ENCODE assay signal across 25 mouse cellular contexts in genomic region chr3:102991041-102991440, GRCm38 (mm10). TPM values are rescaled to one million over a fixed set of nuclear protein-coding genes. Genes with fewer than 3 reads are reported as not detected.
"Had no signal": no experiment of that assay in that cellular context is flagged by ENCODE, and none has a peak within 500 bp of the region (broad histone marks: within the 10 kb centered on the region; RNA-seq: fewer than 3 reads in every experiment).

No protein-coding gene starts in this region.

- DNase-seq: lung, adult 18-20 months; lung, embryonic 14.5 days; lung, postnatal 10 days; lung, postnatal 4 days; midbrain, embryonic 14.5 days; retina, postnatal 1 day; right cerebral cortex, adult 18-20 months; right cerebral cortex, postnatal 25 days; thymus, adult 2 months; thymus, postnatal 25 days; thymus, postnatal 4 days had no signal

- H3K9ac ChIP-seq: lung, embryonic 14.5 days; midbrain, embryonic 12.5 days; neural tube, embryonic 13.5 days; neural tube, embryonic 15.5 days; stomach, embryonic 15.5 days had no signal

- H3K27ac ChIP-seq: midbrain, embryonic 10.5 days; midbrain, embryonic 12.5 days; neural tube, embryonic 13.5 days; neural tube, embryonic 15.5 days; stomach, embryonic 15.5 days; stomach, postnatal 0 days had no signal

- H3K36me3 ChIP-seq: midbrain, embryonic 10.5 days; midbrain, embryonic 12.5 days; neural tube, embryonic 13.5 days; neural tube, embryonic 15.5 days; stomach, embryonic 15.5 days had no signal

- H3K4me3 ChIP-seq: midbrain, embryonic 10.5 days; midbrain, embryonic 12.5 days; myocyte; neural tube, embryonic 13.5 days; neural tube, embryonic 15.5 days; stomach, embryonic 15.5 days had no signal

- H3K4me1 ChIP-seq: stomach, embryonic 15.5 days had no signal

- H3K9me3 ChIP-seq: midbrain, embryonic 10.5 days; midbrain, embryonic 12.5 days; neural tube, embryonic 13.5 days; neural tube, embryonic 15.5 days; stomach, embryonic 15.5 days had no signal

- H3K27me3 ChIP-seq: midbrain, embryonic 12.5 days; neural tube, embryonic 13.5 days; neural tube, embryonic 15.5 days; stomach, embryonic 15.5 days had no signal

RNA-seq across cellular contexts. Expression of gene Nr1h5, which starts 27.1 kb away (rescaled TPM):
- total RNA-seq: megakaryocyte, adult 5-6 weeks; megakaryocyte-erythroid progenitor cell, adult 5-6 weeks had no signal
- polyA plus RNA-seq: lung, embryonic 14.5 days; lung, embryonic 16.5 days; spleen, adult 2 months; stomach, postnatal 0 days; urinary bladder, adult 2 months had no signal

RNA-seq across cellular contexts. Expression of gene Sycp1, which starts 55.1 kb away (rescaled TPM):
- total RNA-seq: megakaryocyte, adult 5-6 weeks; megakaryocyte-erythroid progenitor cell, adult 5-6 weeks had no signal
- polyA plus RNA-seq: lung, embryonic 14.5 days; lung, embryonic 16.5 days; midbrain, embryonic 10.5 days; midbrain, embryonic 12.5 days; midbrain, embryonic 14.5 days; midbrain, embryonic 16.5 days; neural tube, embryonic 11.5 days; neural tube, embryonic 13.5 days; neural tube, embryonic 15.5 days; spleen, adult 2 months; stomach, embryonic 15.5 days; stomach, postnatal 0 days; thymus, adult 2 months; urinary bladder, adult 2 months had no signal
